Mouse (Mus musculus): ENCODE results near the gene Rbm47. TPM values are rescaled to one million over a fixed set of nuclear protein-coding genes. Genes with fewer than 3 reads are reported as not detected.
"Not testable (repeated sequence)": the region's sequence is repeated elsewhere in the genome, so short reads cannot be mapped to it uniquely, and the experiment has no call there.

Rbm47 gene
- polyA plus RNA-seq, 1 experiment from 2014 or later: 1.5 TPM

DNA sequence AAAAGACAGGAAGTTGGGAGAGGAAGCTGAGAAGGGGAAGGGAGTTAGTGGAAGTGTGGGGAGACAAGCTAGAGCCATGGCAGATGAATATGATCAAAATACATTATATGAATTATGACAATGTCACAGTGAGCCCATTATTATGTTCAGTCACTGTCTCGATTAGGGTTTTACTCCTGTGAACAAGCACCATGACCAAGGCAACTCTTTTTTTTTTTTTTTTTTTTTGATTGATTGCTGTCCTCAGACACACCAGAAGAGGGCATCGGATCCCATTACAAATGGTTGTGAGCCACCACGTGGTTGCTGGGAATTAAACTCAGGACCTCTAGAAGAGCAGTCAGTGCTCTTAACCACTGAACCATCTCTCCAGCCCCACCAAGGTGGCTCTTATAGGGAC is 185.9 kb downstream of the Rbm47 start:
- not testable (repeated sequence) for H3K4me3 ChIP-seq; H3K36me3 ChIP-seq; H3K27me3 ChIP-seq; H3K27ac ChIP-seq (replicated peaks); H3K4me1 ChIP-seq (replicated peaks); H3K4me2 ChIP-seq; H3K9ac ChIP-seq; ATAC-seq (ENCODE audit: low read depth); H3K9me3 ChIP-seq
- 77% methylated on average over 3 of the region's 3 CpGs for WGBS

DNA sequence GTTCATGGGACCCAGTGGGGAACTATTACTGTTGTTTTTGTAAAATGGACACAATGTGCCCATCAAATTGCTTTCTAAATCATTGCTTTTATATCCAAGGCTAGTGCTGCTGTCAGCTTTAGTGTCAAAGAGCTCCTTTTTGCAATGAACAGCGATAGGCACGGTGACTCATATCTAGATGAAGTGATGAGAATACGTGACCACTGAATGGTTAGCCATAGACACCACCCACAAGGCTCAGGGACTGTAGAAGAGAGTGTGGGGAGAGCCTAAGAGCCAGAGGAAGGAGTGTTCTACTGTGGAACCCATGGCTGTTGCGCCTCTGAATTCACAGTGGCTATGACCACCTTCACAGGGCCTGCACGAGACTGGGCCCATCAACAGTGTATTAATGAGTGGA is 186.5 kb downstream of the Rbm47 start:
- no peak overlapping the region for H3K9ac ChIP-seq
- H3K4me1 ChIP-seq (replicated peaks): no peaks in the 10 kb centered on the region
- no peaks in the 10 kb centered on the region for H3K27me3 ChIP-seq
- WGBS: 93% methylated on average over 5 of the region's 5 CpGs
- no peak overlapping the region for H3K4me3 ChIP-seq
- H3K27ac ChIP-seq (replicated peaks): no peak overlapping the region
- H3K4me2 ChIP-seq: no peak overlapping the region
- no peaks in the 10 kb centered on the region for H3K9me3 ChIP-seq
- no peaks in the 10 kb centered on the region for H3K36me3 ChIP-seq
- no peak for ATAC-seq (ENCODE audit: low read depth)

DNA sequence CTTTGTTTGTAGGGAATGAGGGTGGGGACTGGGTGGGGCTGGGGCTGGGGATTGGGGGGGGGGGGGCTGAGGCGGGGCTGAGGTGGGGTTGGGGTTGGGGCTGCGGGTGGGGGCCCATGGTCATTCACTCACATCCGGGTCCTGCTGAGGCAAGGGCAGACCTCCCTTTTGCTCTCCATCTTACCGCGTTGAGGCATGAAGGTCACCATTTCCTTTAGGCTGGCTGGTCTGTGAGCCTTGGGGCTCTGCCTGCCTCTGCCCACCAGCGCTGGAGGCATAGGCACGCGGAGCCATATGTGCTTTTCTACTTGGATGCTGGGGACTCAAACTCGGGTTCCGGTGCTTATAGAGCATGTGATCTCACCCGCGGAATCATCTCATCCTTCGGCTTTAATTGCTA is 197.2 kb downstream of the Rbm47 start:
- no peak for ATAC-seq (ENCODE audit: low read depth)
- Histone ChIP-seq H3K4me3 (no peak overlapping the region), H3K9ac (no peak overlapping the region), H3K36me3 (no peaks in the 10 kb centered on the region), H3K9me3 (no peaks in the 10 kb centered on the region), H3K4me1 (replicated peaks) (no peaks in the 10 kb centered on the region), H3K27me3 (no peaks in the 10 kb centered on the region), H3K4me2 (no peak overlapping the region), H3K27ac (replicated peaks) (no peak overlapping the region)
- 90% methylated on average over 13 of the region's 13 CpGs for WGBS

DNA sequence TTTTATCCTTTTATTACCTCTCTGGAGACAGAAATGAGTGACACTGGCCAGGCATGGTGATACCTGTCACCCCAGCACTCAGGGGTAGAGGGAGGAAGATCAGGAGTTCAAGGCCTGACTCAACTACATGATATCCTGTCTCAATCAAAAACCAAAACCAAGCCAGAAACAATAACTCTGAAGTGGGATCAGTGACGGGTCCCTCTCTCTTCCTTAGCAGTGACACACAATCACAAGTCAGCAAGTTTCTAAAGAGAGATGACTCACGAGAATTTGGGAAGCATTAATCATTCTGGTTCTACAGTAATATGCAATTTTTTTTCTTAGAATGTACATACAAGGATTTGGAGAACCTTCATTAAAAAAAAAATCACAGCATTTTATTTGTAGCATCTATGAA is 199.7 kb downstream of the Rbm47 start:
- no peaks in the 10 kb centered on the region for H3K36me3 ChIP-seq
- no peak for ATAC-seq (ENCODE audit: low read depth)
- 78% methylated on average over 2 of the region's 2 CpGs for WGBS

DNA sequence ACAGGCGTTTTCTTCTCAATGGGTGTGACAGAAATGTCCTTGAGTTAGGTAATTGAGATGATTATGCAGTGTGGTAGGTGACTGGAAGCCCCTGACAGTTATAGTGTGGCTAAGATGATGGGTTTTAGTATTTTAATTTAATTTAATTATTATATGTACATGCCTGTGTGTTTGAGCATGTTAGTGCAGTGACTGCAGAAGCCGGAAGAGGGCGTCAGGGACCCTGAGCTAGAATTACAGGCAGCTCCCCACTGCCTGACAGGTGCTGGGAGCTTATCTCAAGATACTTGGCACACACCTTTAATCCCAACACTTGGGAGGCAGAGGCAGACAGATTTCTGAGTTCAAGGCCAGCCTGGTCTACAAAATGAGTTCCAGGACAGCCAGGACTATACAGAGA is 204.9 kb downstream of the Rbm47 start:
- no peak for ATAC-seq (ENCODE audit: low read depth)
- Histone ChIP-seq H3K4me2 (no peak overlapping the region), H3K27ac (replicated peaks) (no peak overlapping the region), H3K9me3 (no peaks in the 10 kb centered on the region), H3K27me3 (no peaks in the 10 kb centered on the region), H3K4me1 (replicated peaks) (no peaks in the 10 kb centered on the region), H3K36me3 (no peaks in the 10 kb centered on the region), H3K9ac (no peak overlapping the region), H3K4me3 (no peak overlapping the region)
- 91% methylated on average over 3 of the region's 3 CpGs for WGBS

More for the DNA sequence above, 199.7 kb downstream of the Rbm47 start:
- Histone ChIP-seq H3K4me1 (replicated peaks) (no peaks in the 10 kb centered on the region), H3K9me3 (no peaks in the 10 kb centered on the region), H3K9ac (no peak overlapping the region), H3K4me2 (no peak overlapping the region), H3K27ac (replicated peaks) (no peak overlapping the region), H3K4me3 (no peak overlapping the region), H3K27me3 (no peaks in the 10 kb centered on the region)

DNA sequence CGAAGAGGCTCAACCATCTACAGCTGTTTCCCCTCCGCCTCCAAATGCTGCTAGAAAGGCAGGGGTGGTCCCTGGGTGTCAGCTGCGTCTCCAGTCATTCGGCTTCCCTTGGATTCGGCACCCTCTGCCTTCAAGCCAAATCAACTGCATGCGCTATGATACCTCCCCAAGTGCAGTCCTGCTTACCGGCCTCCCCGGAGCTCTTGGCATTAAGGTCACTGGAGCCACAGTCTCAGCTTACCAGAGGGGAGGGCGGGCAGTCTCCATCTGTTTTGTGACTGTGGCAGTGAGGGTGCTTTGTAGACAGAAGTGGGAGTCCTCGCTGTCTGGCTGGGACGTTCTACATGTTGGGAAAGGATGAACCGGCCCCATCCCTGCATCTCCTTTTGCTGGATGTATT is 205.8 kb downstream of the Rbm47 start:
- Histone ChIP-seq H3K27ac (replicated peaks) (no peak overlapping the region), H3K9me3 (no peaks in the 10 kb centered on the region), H3K27me3 (no peaks in the 10 kb centered on the region), H3K4me3 (no peak overlapping the region), H3K4me1 (replicated peaks) (no peaks in the 10 kb centered on the region), H3K9ac (no peak overlapping the region), H3K4me2 (no peak overlapping the region), H3K36me3 (no peaks in the 10 kb centered on the region)
- 68% methylated on average over 12 of the region's 12 CpGs for WGBS
- no peak for ATAC-seq (ENCODE audit: low read depth)

Small RNAs within 50 kb of the gene (microRNA-seq; reads per million reads assigned to microRNA genes)
- not detected for gene Gm25952

Other genes starting within 250 kb of the Rbm47 start
- gene Chrna9, start 238.2 kb downstream of the Rbm47 start, polyA plus RNA-seq (2015; fragmentation: Nextera tagmentation; extraction: Ambion mirVana): not detected in 2 replicates
- gene 9130230L23Rik, start 168.8 kb downstream of the Rbm47 start, polyA plus RNA-seq (2015; fragmentation: Nextera tagmentation; extraction: Ambion mirVana): 0.10 TPM in 1 of 2 replicates, not detected in the other
- 1.3 and 1.6 TPM in 2 replicates for gene Nsun7, start 86.8 kb upstream of the Rbm47 start, polyA plus RNA-seq (2015; fragmentation: Nextera tagmentation; extraction: Ambion mirVana)